Mouse (Mus musculus) layer of hippocampus, adult 9-10 months (tissue): Measurements from ENCODE around the gene Pithd1.

Experiments
- DNase-seq: peaks from one replicate; pipeline ENCODE4 v3.0.0; 2022; ENCODE audit warnings: low spot score

Pithd1 gene

DNA sequence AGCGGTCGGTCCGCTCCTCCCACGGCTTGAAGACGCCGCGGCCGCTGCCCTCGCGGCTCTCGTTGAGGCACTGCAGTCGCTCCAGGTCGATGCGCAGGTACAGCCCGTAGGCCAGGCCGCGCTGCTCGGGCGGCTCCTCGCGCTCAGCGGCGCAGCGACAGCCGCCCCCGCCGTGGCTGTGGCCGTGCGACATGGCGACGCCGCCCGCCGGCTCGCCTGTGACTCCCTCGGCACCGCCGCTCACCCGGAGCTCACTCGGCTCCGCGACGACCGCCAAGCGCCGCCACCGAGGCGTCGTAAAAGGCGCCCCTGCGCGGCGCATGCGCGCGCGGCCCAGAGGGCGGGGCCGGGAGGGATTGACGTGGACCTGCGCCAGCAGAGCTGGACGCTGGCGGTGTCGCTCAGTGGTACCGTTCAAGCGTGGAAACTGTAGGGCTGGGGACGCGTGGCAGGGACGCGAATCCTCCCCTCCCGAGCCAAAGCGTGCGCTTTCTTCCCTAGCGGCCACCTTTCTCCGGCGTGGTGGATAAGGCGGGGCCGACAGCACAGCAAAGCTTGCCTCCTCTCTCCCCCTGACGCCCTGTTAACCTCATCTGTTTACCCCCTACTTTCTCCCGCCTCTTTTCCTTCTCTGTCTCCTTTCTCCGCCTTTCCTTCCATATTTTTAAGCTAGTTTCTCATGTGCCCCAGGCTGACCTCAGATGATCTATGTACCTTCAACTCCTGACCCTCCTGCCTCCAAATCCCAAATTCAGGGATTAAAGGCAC lies at the start of gene Pithd1:
Pithd1 (minus strand) TSS at position 322 of the 768 bp plus-strand sequence.
- peak; percentile 79 for DNase-seq

DNA sequence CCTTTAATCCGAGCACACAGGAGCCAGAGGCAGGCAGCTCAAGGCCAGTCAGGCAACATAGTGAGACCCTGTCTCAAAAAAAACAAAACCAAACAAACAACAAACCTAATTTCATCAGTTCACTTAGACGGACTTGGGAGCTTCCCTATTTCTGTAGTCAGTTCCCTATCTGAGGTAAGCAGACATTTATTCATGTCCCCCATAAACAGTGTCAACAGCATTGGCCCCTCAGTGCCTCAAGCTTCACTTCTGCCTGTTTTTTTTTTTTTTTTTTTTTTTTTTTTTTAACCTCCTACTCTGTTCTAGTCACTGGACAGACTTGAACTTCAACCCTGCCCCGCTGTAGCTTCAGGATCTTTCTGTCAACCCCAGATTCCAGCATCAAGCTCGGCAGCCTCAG lies 48.0 kb upstream of the Pithd1 start:
- DNase-seq: no peak

DNA sequence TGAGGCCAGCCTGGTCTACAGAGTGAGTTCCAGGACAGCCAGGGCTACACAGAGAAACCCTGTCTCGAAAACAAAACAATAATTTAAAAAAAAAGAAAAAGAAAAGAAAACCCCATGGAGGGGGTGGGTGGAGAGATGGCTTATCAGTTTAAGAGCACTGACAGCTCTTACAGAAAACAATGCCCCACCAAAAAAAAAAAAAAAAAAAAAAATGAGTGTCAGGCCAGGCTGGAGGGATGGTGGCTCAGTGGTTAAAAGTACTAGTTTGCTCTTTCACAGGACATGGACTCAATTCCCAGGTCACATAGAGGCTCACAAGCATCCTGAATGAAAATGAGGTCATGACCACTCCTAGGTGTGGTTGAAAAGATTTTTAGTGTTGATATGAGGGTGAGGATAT lies 46.2 kb upstream of the Pithd1 start:
- no peak for DNase-seq

DNA sequence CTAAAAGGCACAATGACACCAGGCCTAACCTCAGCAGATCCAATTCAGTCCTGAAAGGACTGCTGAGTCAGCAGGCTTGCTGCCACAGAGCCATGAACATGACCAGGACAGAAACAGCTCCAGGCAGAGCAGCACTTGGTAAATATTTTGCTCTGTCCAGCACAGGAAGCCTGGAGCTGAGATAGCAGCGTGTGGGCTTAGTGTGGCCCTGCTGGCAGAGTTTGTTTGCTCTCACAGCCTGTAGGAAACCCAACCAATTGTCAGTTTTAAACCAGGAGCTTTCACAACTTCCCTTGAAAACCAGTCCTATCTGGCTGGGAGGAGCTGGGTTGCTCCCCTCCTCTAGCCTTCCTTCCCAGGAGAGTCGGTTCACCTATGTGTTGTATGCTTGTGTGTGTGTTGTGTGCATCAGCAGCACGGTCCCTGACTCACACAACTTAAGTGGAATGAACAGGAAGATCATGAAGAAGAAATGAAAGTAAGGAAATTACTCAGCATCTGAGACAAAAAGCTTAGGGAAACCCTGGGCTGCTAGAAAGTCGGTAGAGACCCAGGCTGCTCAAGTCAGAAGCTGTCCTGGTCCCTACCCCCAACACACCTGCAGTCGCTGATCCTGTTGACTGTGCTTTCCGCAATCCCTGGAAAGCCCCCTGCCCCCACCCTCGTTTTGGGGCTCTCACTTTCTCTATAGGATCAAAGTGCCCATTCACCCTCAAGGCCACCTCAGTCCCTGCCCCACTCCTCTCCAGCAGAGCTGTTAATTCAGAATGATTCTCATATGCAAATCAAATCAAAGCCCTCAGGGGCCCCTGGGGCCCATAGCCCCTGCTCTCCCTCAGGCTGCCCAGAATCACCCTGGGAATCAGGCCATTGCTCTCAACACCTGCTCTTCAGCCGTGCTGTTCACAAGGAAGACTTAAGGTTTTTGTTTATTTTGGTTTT lies 44.2 kb upstream of the Pithd1 start:
- DNase-seq: no peak

DNA sequence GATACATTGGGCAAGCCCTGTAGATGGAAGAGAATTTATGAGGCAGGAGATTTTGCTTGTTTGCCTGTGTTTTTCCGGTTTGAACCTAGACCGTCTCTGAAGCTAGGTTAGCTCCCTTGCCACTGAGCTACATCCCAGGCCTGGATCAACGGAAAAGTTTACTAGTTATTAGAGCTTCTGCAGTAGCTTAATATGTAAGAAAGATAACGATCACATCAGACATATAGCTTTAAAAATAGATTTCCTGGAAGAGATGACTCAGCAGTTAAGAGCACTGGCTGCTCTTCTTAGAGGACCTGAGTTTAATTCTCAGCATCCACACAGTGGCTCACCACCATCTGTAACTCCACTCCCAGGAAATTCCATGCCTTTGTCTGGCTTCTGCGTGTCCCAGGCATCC lies 41.6 kb upstream of the Pithd1 start:
- no peak for DNase-seq

DNA sequence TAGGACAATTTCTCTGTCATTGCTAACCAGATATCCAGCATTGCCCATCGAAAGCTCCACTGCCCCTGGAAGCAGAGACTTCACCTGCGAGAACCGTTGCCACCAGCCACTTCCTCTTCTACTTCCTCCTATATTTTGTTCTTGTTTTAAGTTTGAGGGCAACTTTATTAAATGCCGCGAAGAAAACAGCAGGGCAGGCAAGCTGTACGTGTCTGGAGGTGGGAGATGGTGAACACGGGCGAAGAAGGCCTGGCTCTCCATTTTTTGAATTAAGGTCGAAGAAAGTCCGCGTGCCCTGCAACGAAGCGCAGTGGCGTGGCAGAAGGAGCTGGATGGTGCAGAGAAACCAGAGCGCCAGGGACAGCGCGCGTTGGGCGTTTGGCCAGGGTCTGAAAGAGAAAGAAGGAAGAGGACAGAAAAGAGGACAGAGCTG lies 41.1 kb upstream of the Pithd1 start:
- no peak for DNase-seq

DNA sequence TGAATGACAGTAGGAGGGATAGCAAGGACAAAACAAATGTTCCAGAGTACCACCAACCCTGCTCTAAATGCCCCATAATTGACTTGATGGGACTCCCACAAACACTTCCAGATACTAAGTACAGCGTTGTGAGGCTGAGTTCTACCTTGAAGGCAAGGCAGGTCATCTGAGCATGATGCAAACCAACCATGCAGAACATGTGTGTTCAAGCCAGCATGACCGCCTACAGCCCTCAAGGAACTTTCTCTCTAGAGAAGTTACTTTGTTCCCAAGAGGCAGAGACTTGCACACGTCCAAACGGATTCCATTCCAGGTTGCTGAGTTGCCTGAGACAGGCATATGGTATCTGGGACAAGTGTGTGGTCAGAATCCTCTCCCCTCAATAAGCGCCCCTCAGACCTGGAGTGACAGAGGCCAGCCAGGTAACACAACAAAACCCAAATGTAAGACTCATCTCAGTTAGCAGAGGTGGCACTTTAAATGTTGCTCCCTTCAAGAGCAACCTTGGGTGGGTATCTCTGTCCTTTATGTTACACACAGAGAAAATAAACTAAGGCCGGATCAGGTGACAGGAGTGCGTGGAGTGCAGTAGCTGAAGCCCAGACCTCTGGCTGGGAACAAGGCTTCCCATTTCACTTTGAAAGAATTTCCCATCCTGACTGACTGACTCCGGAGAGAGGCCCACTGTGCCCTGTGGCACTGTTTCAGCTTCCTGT lies 40.5 kb upstream of the Pithd1 start:
- DNase-seq: no peak

DNA sequence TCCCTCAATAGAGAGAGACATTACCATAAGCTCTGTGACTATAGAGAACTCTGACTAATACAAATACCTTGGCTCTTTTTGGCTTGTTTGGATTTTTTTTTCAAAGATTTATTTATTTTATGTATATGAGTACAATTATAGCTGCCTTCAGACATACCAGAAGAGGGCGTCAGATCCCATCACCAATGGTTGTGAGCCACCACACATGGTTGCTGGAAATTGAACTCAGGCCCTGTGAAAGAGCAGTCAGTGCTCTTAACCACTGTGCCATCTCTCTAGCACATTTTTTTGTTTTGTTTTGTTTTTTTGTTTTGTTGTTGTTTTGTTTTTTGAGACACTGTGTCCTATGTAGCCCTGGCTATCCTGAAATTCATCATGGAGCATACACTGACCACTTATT lies 38.3 kb upstream of the Pithd1 start:
- no peak for DNase-seq

DNA sequence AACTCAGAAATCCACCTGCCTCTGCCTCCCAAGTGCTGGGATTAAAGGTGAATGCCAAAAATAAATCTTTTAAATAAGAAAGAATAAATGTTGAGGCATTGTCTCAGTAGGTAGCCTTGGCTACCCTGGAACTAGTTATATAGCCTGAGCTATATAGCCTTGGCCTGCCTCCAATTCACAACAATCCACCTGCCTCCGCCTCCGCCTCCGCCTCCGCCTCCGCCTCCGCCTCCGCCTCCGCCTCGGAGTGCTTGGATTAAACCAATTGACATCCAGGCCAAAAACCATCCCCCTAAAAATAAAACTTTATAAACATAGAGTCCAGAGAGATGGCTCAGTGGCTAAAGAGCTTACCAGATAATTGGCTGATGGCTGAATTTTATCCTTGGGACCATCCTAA lies 35.9 kb upstream of the Pithd1 start:
- DNase-seq: no peak

DNA sequence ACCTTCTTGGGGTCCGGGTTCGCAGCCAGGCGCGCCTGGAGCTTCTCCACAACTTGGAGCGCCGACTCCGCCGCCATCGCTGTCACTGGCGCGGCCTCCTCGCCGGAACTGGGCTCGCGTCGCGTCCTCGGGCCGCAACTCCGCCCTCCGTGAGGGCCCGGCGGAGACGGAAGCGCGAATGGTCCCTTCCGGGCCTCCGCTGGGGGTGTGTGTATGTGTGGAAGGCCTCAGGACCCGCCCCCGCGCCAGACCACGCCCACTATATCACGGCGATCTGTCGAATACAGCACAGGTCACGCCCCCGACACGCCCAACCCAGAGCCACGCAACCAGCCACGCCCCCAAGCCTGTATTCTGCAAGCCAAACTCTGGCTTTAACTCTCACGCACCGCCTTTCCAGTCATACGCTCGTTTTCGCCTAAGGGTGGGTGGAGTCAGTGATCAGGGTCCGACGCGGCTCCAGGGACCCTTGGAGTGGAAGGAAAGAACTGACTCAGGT lies 34.5 kb upstream of the Pithd1 start, which contains the start of gene Eloa:
Eloa (minus strand) TSS at position 215 of the 499 bp plus-strand sequence.
- DNase-seq: peak; percentile 98

DNA sequence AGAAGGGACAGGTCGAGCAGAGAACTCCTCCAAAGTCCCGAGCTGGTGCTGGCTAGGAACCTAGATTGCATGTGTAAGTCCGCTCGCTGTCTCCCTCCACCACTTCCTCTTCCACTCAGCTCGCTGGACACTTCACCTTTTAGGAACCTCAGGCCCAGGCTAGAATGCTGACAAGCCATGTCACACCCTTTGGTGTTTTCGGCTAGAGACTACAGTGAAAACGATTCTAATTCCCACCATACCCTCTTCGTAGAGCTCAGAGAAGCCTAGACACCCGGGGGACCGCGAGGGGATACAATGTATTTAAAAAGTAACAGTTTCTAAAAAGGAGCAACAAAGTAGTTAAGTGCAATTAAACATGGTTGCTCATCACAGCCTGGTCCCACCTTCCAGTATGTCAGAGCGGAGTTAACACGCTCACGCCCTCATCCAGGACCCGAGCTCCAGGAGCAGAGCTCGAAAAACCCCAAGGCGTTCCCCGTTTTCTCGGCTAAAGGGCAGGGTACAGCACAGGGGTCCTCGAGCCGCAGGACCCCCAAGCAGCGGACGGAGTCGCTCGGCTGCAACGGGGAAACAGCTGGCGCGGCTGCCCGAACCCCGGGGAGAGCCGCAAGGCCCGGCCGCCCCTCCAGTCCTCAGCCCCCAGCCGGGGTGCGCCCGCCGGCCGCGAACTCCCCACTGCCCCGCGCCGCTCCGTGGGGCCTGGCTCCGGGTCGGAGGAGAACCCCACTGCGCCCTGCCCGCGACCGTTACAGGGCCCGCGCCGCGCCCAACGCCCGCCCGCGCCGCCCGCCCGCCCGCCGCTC lies 33.9 kb upstream of the Pithd1 start:
- DNase-seq: no peak

DNA sequence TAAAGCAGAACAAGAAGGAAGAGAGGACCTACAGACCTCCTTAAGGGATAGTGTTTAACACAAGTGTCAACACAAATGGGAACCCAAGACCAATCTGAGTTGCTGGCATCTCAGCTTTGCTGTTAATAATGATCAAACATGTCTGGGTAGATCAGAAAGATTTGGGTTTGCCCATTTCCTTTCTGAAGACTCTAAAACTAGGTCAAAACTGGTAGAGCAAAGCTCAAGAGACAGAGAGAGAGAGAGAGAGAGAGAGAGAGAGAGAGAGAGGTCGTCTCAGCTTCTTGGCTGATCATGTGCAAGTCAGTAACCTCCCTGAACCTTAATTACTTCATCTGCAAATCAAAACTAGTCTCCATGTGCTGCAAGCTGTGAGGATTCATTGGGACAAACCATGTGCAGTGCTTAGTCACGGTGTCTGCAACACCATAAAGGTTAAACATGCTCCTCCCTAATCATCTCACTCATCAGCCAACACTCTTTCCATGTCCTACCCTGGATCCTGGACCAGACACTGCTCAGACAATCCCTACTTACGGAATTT lies 29.1 kb upstream of the Pithd1 start:
- no peak for DNase-seq

DNA sequence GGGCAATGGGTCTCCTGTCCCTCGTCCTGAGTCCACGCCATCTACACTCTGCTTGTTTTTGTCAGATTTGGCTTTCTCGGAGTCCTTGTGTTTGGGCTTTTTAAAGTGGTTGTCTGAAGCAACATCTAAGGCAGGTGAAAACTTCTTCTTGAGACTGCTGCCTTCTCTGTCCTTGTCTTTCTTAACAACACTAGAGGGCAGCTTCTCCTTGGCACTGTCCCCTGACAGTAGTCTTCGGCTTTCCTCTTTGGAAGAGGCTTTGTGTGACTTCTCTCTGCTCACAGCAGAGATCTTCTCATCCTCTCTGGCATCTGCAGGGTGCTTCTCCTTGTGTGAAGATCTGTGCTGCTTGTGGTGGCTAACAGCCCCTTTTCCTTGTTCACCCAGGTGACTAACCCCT lies 23.5 kb upstream of the Pithd1 start:
- DNase-seq: no peak

DNA sequence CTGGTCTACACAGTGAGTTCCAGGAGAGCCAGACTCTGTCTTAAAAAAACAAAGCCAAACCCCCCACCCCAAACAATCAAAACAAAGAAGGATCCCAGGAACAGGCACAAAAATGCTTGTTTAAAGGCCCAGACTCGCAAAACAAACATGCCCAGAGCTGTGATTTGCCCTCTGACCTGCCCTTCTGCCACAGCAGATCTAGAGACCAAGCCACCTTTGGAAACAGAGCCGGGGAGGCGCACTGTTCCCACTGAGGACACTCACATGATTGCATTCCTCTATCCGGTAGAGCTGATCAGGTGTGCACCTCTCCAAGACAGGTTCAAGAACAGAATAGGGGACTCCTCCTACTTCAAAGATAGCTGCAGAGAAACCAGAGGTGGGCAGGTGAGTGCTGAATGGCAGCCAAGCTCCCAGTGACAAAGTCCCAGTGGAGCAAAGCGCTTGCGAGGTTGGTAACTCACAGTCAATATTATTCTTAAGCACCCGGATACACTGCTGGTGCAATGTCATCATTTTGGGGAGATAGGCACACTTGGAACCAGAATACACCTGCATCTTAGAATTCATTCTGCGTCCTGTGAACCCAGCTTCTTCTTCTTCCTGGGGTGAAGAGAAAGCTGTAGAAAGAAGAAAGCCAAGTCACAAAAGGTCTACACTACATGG lies 21.9 kb upstream of the Pithd1 start:
- no peak for DNase-seq

DNA sequence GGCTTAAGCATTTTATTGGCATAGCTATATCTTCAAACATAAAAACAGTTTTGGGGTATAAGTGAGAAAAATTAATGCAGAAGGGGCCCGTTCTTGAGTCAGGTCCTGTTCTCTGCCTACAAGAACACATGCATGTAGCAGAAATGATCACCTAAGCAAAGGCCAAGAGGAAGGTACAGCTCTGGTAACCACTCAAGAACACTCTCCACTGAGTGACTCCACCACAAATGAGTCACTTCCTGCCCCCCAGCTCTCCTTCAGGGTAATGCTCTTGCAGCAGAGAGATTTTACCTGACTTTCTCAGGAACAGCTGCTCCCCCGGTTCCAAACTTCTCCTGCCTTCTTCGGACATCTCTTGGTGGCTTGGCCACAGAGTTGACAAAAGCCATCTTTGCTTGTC lies 19.8 kb upstream of the Pithd1 start:
- no peak for DNase-seq

DNA sequence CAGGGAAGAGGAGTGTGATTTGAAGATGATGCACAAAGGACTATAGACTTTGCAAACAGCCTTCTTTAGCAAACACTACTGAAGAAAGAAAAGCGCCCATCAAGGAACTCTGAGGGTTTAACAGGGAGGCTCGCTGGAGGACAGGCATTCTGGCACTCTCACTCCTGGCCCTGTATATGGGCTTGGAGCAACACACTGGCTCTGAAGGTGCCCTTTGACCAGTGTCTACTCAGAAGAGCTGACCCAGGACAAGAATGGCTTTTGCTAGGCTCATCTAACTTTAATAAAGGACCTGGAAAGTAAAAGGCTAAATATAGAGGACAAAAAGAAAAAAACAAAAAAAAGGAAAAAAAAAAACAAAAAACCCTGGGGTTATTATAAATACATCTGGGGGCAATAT lies 17.9 kb upstream of the Pithd1 start:
- DNase-seq: no peak

DNA sequence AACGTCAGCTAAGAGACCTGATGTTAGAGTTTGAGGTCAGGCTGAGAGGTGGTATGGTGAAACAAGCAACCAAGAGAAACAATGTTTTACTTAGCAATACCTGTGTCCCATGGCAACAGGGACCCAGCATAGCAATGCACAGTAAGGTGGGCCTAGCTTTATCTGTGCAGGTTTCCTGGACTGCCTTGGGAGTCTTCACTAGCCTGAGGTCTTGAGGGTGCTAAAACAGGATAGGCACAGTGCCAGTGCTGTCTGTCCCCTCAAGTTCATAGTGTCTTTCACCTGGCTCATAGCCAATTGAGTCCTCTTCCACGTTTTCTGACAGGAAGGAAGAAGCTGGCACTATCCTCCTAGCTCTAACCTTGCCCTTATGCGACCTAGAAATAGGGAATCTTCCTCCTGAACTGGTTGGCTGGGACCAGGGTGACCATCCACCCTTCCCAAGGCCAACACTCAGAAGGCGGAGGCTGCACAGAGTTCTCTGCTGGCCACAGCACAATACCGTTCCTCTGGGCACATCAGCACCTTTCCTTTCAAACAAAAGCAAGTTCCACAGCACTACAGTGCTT lies 17.1 kb upstream of the Pithd1 start:
- DNase-seq: no peak

DNA sequence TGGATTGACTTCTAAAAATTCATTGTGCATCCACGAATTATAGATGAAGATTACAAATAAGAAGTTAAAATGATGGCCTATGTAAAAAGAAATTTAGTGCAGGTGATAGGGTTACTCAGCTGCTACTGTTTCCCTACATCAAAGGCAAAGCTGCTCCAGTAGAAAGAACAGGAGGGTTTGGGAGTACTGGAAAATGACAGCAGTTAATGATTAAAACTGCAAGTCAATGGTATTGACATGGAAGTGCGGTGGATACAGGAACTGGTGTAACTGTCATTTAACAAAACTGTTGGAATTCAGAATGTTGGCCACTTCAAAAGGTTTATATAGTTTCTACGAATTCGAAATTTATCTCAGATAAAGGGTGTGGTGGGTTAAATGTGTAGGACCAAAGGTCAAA lies 8.1 kb upstream of the Pithd1 start:
- no peak for DNase-seq

DNA sequence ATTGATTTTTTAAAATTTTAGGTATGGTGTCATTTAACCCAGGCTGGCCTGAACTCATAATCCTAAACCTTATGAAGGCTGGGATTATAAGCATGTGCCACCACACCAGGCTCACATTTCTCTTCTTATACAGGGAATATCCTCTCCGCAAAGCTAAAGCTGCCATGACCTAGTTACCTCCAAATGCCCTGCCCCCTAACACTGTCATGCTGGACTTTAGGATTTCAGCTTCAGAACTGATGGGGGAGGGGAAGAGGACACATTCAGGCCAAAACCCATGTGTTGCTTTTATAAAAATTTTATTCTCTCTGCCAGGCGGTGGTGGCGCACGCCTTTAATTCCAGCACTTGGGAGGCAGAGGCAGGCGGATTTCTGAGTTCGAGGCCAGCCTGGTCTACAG lies 6.9 kb upstream of the Pithd1 start:
- no peak for DNase-seq

DNA sequence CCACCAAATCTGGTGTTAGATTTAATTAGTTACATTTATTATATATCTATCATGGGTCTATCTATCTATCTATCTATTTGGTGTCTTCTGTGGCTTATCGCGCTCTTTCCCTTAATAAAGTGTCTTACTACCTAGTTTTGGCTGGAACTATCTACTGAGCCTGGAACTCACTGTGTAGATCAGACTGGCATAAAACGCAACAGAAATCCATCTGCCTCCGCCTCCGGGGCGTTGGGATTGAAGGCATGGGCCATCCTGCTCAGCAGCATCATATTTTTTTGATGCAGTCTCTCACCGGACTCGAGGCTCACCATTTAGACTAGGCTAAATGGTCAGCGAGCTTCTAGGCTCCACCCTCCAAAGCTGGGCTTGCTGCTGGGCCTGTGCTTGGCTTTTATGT lies 650 bp upstream of the Pithd1 start:
- DNase-seq: no peak
